Mouse (Mus musculus) heart, adult 2 months (tissue): ENCODE data around the gene Gck. TPM values are rescaled to one million over a fixed set of nuclear protein-coding genes. Genes with fewer than 3 reads are reported as not detected.

Experiments used
- DNase-seq, 2 experiments: peaks; one replicate each; pipeline ENCODE4 v3.0.0; 2021
- H3K27ac ChIP-seq: fragments of 200-600 bp; 2 replicates; pipeline ENCODE4 v1.8.1; 2022
- H3K27me3 ChIP-seq: fragments of 200-500 bp; 2 replicates; pipeline ENCODE4 v1.6.1; 2012; ENCODE audit warnings: mild to moderate bottlenecking, low read length, inconsistent platforms, mixed read lengths; ENCODE audit not compliant: control insufficient read depth, insufficient read depth
- H3K36me3 ChIP-seq: fragments of 200-500 bp; 2 replicates; pipeline ENCODE4 v1.6.1; 2012; ENCODE audit warnings: low read length, inconsistent platforms; ENCODE audit not compliant: control insufficient read depth, insufficient read depth
- H3K4me1 ChIP-seq: fragments of 200-500 bp; 2 replicates; pipeline ENCODE4 v1.6.1; 2011; ENCODE audit warnings: low read length; ENCODE audit not compliant: control insufficient read depth, insufficient read depth
- H3K4me3 ChIP-seq: fragments of 200-600 bp; 2 replicates; pipeline ENCODE4 v1.8.1; 2022
- H3K79me2 ChIP-seq: fragments of 200-500 bp; replicated peaks from 2 replicates; pipeline ENCODE4 v1.6.1; 2012; ENCODE audit warnings: mild to moderate bottlenecking, inconsistent platforms, low read length, moderate library complexity, mixed read lengths; ENCODE audit not compliant: control insufficient read depth, insufficient read depth
- H3K9ac ChIP-seq: fragments of 200-500 bp; 2 replicates; pipeline ENCODE4 v1.6.1; 2012; ENCODE audit warnings: low read depth, mild to moderate bottlenecking, control low read depth, inconsistent platforms, low read length, mixed read lengths
- CTCF ChIP-seq: fragments of 200-600 bp; IDR thresholded peaks from 2 replicates; pipeline ENCODE4 v1.8.1; 2022; ENCODE audit warnings: antibody characterized with exemption, mild to moderate bottlenecking, moderate library complexity
- EP300 ChIP-seq: fragments of 200-500 bp; IDR thresholded peaks from 2 replicates; pipeline ENCODE4 v1.6.1; 2011; ENCODE audit warnings: low read depth, low read length, control low read depth; ENCODE audit not compliant: insufficient read depth
- POLR2A ChIP-seq: fragments of 200-500 bp; IDR thresholded peaks from 2 replicates; pipeline ENCODE4 v1.6.1; 2011; ENCODE audit warnings: mild to moderate bottlenecking, low read depth, low read length, control low read depth; ENCODE audit not compliant: insufficient read depth
- WGBS: fragments of 180-500 bp; shearing (Covaris S2); methylation state at CpG from one replicate; pipeline ENCODE4 v1.1.7; 2018; 5-methylcytosine and 5-hydroxymethylcytosine counted together
- intact Hi-C: fragments of 180-260 bp; cut with DNase I; formaldehyde crosslinking; loops from one replicate; pipeline ENCODE4 v1.15.1; 2025
- polyA plus RNA-seq: library from polyadenylated mRNA; depleted of rRNA; stranded (reverse); fragments of >200 nt; gene quantifications from 2 replicates; pipeline ENCODE4 v1.2.3, GENCODE M21; 2012
- total RNA-seq, 2 experiments: library from RNA; stranded (reverse); gene quantifications; 2 replicates each; pipeline ENCODE4 v1.2.3; 2021

Gck gene
- total and polyA plus RNA-seq, 3 experiments, result 10.4 to 13.9 (median 10.5) TPM

DNA sequence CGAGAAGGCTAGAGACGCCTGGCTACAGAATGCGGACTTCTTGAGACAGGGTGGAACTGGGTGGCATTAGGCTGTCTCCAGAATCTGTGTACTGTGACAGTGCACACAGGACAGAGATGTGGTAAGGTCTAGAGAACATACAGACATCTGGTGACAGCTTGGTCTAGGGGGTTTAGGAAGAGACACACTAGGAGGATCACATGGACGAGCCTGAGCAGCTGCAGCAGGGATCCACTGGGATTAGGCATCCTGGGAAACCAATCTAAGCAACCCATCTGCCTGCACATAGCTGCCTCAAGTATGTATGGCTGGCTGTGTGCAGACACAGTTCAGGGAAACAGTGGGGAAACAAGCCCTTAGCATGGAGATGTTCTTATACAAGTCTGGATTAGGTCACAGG, 35.9 kb downstream of the Gck start:
- intact Hi-C loops, result loop anchor here (2.0 kb wide), 1 partner anchor 27 kb away; no protein-coding TSS in a partner anchor
- no peak for DNase-seq
- Histone ChIP-seq H3K27me3 (no peaks in the 10 kb centered on the region), H3K36me3 (no peaks in the 10 kb centered on the region), H3K9ac (no peak overlapping the region), H3K79me2 (no peaks in the 10 kb centered on the region), H3K4me3 (no peak overlapping the region), H3K27ac (no peak overlapping the region; the same call in 1 of the 2 replicates), H3K4me1 (peaks cover 6% of the 10 kb centered on the region; the same call in 1 of the 2 replicates)
- WGBS, result 79% methylated on average over 4 of the region's 4 CpGs
- TF ChIP-seq EP300 (no peak), POLR2A (no peak), CTCF (no peak)

DNA sequence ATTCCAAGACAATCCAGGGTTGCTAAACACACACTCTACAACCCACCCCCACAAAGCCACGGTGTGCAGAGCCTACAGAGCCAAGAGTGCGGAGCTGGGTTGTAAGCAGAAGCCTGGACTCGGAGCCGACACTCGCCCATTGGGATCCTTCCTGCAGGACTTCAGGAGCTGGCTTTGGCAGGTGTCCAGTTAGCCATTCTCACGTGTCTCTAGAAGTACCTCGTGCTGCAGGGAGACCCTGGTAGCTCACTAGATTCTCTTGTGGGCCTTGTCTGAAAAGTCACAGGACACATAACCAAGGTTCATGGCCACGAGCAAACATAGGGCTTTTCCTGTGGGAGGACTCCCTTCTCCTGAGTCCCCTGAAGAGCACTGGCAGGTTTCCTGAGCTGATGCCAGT, 36.6 kb downstream of the Gck start:
- Histone ChIP-seq H3K27ac (no peak overlapping the region), H3K4me1 (peaks cover 6% of the 10 kb centered on the region; the same call in 1 of the 2 replicates), H3K36me3 (no peaks in the 10 kb centered on the region), H3K27me3 (no peaks in the 10 kb centered on the region), H3K9ac (no peak overlapping the region), H3K79me2 (no peaks in the 10 kb centered on the region), H3K4me3 (no peak overlapping the region)
- intact Hi-C loops, result no loop called here
- no peak for DNase-seq
- TF ChIP-seq CTCF (no peak), POLR2A (no peak), EP300 (no peak)
- WGBS, result 39% methylated on average over 8 of the region's 8 CpGs

DNA sequence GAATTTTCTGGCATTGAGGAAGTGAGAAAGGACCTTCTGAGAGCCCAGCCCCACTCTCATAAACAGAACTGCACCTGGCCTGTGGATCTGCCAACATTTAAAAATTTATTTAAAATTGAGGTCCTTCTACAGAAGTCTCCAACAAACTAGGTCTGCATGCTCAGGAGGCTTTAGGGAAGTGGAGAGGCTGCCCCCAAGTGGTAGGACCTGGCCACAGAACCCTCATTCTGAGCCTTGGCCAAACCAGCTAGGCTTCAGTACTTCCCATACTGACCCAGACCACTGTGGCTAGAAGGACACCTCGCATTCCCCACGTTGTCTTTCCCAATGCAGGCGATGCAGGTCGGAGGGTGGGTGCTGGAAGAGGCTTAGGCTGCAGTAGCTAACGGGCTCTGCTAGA, 37.2 kb downstream of the Gck start:
- DNase-seq, result peak; percentile 65 to 68
- Histone ChIP-seq H3K4me3 (no peak overlapping the region), H3K27me3 (no peaks in the 10 kb centered on the region), H3K9ac (no peak overlapping the region; the same call in 1 of the 2 replicates), H3K27ac (no peak overlapping the region), H3K36me3 (no peaks in the 10 kb centered on the region), H3K4me1 (peaks cover 6% of the 10 kb centered on the region; the same call in 1 of the 2 replicates), H3K79me2 (no peaks in the 10 kb centered on the region)
- peak; percentile 82 for TF ChIP-seq CTCF
- no peak for TF ChIP-seq EP300
- intact Hi-C loops, result no loop called here
- WGBS, result 29% methylated on average over 5 of the region's 5 CpGs

DNA sequence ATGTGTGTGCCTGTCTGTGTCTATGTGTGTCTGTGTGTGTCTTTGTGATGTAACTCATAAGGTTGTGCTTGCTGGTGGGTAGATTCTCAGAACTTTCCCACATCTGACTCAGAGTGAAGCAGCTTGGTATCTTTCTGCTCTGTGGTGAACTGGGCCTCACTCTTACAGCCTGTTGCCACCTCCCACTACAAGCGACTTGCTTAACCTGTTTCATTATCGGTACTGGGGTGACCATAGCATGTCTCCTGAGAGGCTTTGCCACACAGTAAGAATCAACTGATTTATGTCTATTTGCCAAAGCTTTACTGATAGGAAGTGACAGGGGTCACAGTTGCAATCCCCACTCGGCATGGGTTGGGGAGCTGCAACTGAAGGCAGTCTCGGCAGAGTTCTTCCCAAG, 41.2 kb downstream of the Gck start:
- H3K27ac ChIP-seq, result no peak overlapping the region
- no peaks in the 10 kb centered on the region for H3K79me2 ChIP-seq
- H3K9ac ChIP-seq, result no peak overlapping the region
- TF ChIP-seq EP300 (no peak), POLR2A (no peak), CTCF (no peak)
- H3K4me3 ChIP-seq, result no peak overlapping the region
- peaks cover 2% of the 10 kb centered on the region; the same call in 1 of the 2 replicates for H3K4me1 ChIP-seq
- H3K27me3 ChIP-seq, result no peaks in the 10 kb centered on the region
- intact Hi-C loops, result no loop called here
- no peak for DNase-seq
- 73% methylated on average over 4 of the region's 4 CpGs for WGBS
- no peaks in the 10 kb centered on the region for H3K36me3 ChIP-seq

DNA sequence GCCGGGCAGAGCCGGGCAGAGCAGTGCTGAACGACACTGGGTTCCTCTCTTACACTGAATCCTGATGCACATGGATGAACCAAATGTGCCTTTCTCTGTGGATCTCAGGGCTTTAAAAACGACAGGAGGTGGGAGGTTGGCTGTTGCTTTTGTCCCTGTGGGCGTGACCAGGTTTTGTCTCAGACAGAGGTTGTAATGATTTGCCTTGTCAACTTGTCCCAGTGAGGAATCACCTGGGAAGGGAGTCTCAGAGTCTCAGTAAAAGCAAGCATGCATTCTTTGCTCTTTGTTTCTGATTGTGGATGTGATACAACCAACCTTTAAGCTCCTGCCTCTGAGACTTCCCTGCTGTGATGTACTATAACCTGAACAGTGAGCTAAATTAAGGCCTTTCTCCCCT, 42.8 kb downstream of the Gck start:
- DNase-seq, result no peak
- Histone ChIP-seq H3K27ac (no peak overlapping the region), H3K4me3 (no peak overlapping the region), H3K36me3 (no peaks in the 10 kb centered on the region), H3K9ac (no peak overlapping the region), H3K79me2 (no peaks in the 10 kb centered on the region), H3K27me3 (no peaks in the 10 kb centered on the region), H3K4me1 (no peaks in the 10 kb centered on the region)
- TF ChIP-seq POLR2A, result no peak
- TF ChIP-seq EP300, result no peak
- no peak for TF ChIP-seq CTCF
- WGBS, result 73% methylated on average over 5 of the region's 5 CpGs
- intact Hi-C loops, result no loop called here

DNA sequence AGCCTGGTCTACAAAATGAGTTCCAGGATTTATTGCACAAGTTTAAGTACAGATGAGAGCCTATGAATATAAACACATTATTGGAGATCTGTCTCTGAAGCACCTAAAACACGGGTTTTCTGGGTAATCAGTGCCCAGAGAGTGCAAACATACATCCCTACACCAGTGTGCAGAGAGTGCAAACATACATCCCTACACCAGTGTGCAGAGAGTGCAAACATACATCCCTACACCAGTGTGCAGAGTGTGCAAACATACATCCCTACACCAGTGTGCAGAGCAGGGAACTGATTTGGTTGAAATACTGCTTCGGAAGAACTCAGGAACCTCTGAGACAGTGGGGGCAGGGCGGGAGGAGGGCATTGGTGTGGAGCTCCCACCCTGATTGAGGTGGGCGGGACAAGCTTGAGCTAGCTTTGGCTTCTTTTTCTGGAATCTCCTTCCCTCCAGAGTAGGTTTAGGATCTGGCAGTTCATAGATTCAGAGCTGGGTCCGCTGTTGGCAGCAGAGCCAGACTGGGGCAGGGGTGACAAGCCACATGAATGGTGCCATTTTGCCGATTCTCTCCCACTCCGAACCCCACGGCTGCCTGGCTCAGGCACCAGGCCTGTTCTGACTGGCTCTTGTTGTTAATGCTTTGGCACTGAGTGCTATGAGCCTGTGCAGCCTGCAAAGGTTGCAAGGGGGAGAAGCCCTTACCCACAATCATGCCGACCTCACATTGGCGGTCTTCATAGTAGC, 43.9 kb downstream of the Gck start:
- intact Hi-C loops, result no loop called here
- no peak for DNase-seq
- no peaks in the 10 kb centered on the region for H3K36me3 ChIP-seq
- no peak overlapping the region for H3K4me3 ChIP-seq
- H3K79me2 ChIP-seq, result no peaks in the 10 kb centered on the region
- WGBS, result 83% methylated on average over 10 of the region's 10 CpGs
- no peak overlapping the region for H3K9ac ChIP-seq
- no peaks in the 10 kb centered on the region for H3K4me1 ChIP-seq
- no peak for TF ChIP-seq EP300
- no peak for TF ChIP-seq POLR2A
- TF ChIP-seq CTCF, result no peak
- no peaks in the 10 kb centered on the region for H3K27me3 ChIP-seq
- no peak overlapping the region for H3K27ac ChIP-seq
